Mouse (Mus musculus): ENCODE results near the gene Rab19. TPM values are rescaled to one million over a fixed set of nuclear protein-coding genes. Genes with fewer than 3 reads are reported as not detected.

The Rab19 gene
- polyA plus RNA-seq, 1 experiment from 2014 or later, result 1.7 TPM

GRCm38 (mm10) chr6:39420867-39421266, 39.9 kb downstream of the Rab19 start:
- no peak overlapping the region for H3K27ac ChIP-seq (ENCODE audit: low read depth, low read length)
- ATAC-seq (ENCODE audit: low FRiP score, low TSS enrichment), result no peak
- no peak overlapping the region for H3K4me2 ChIP-seq (replicated peaks; ENCODE audit: low read depth, low read length)
- H3K9me3 ChIP-seq (ENCODE audit: control insufficient read depth, low read length), result no peaks in the 10 kb centered on the region
- H3K27me3 ChIP-seq (ENCODE audit: control insufficient read depth, insufficient read depth, low read length), result peaks cover 3% of the 10 kb centered on the region; the same call in 1 of the 2 replicates
- H3K9ac ChIP-seq (ENCODE audit: low read depth, low read length), result no peak overlapping the region
- H3K36me3 ChIP-seq (ENCODE audit: control insufficient read depth, insufficient read depth, low read length), result no peaks in the 10 kb centered on the region
- 44% methylated on average over 4 of the region's 4 CpGs for WGBS
- H3K4me1 ChIP-seq (ENCODE audit: control insufficient read depth, insufficient read depth, low read length), result 0 out of 2 replicates have a peak, but pooled peaks cover 4% of the 10 kb centered on the region
- H3K4me3 ChIP-seq (ENCODE audit: low read length), result peak overlapping the region; percentile 97; the same call in 1 of the 2 replicates

- 56% methylated on average over 6 of the region's 6 CpGs for WGBS
Observed at GRCm38 (mm10) chr6:39423130-39423551, 42.2 kb downstream of the Rab19 start.

GRCm38 (mm10) chr6:39423686-39424085, 42.7 kb downstream of the Rab19 start:
- Histone ChIP-seq H3K4me1 (ENCODE audit: control insufficient read depth, insufficient read depth, low read length) (0 out of 2 replicates have a peak, but pooled peaks cover 4% of the 10 kb centered on the region), H3K36me3 (ENCODE audit: control insufficient read depth, insufficient read depth, low read length) (no peaks in the 10 kb centered on the region), H3K4me2 (replicated peaks; ENCODE audit: low read depth, low read length) (no peak overlapping the region), H3K4me3 (ENCODE audit: low read length) (no peak overlapping the region), H3K27ac (ENCODE audit: low read depth, low read length) (no peak overlapping the region), H3K9me3 (ENCODE audit: control insufficient read depth, low read length) (no peaks in the 10 kb centered on the region), H3K9ac (ENCODE audit: low read depth, low read length) (no peak overlapping the region), H3K27me3 (ENCODE audit: control insufficient read depth, insufficient read depth, low read length) (no peaks in the 10 kb centered on the region; the same call in 1 of the 2 replicates)
- ATAC-seq (ENCODE audit: low FRiP score, low TSS enrichment), result no peak
- 92% methylated on average over 7 of the region's 7 CpGs for WGBS

More at GRCm38 (mm10) chr6:39423130-39423551, 42.2 kb downstream of the Rab19 start:
- no peaks in the 10 kb centered on the region for H3K36me3 ChIP-seq (ENCODE audit: control insufficient read depth, insufficient read depth, low read length)
- no peaks in the 10 kb centered on the region; the same call in 1 of the 2 replicates for H3K27me3 ChIP-seq (ENCODE audit: control insufficient read depth, insufficient read depth, low read length)
- H3K27ac ChIP-seq (ENCODE audit: low read depth, low read length), result no peak overlapping the region
- H3K9ac ChIP-seq (ENCODE audit: low read depth, low read length), result no peak overlapping the region
- 0 out of 2 replicates have a peak, but pooled peaks cover 4% of the 10 kb centered on the region for H3K4me1 ChIP-seq (ENCODE audit: control insufficient read depth, insufficient read depth, low read length)
- H3K9me3 ChIP-seq (ENCODE audit: control insufficient read depth, low read length), result no peaks in the 10 kb centered on the region
- no peak for ATAC-seq (ENCODE audit: low FRiP score, low TSS enrichment)
- H3K4me2 ChIP-seq (replicated peaks; ENCODE audit: low read depth, low read length), result no peak overlapping the region
- H3K4me3 ChIP-seq (ENCODE audit: low read length), result no peak overlapping the region

- no peak overlapping the region for H3K4me3 ChIP-seq (ENCODE audit: low read length)
- no peaks in the 10 kb centered on the region for H3K9me3 ChIP-seq (ENCODE audit: control insufficient read depth, low read length)
- no peaks in the 10 kb centered on the region for H3K36me3 ChIP-seq (ENCODE audit: control insufficient read depth, insufficient read depth, low read length)
- H3K27me3 ChIP-seq (ENCODE audit: control insufficient read depth, insufficient read depth, low read length), result no peaks in the 10 kb centered on the region
- no peak overlapping the region for H3K27ac ChIP-seq (ENCODE audit: low read depth, low read length)
- WGBS, result 85% methylated on average over 2 of the region's 2 CpGs
- H3K4me2 ChIP-seq (replicated peaks; ENCODE audit: low read depth, low read length), result no peak overlapping the region
- ATAC-seq (ENCODE audit: low FRiP score, low TSS enrichment), result no peak
- H3K4me1 ChIP-seq (ENCODE audit: control insufficient read depth, insufficient read depth, low read length), result no peaks in the 10 kb centered on the region
- H3K9ac ChIP-seq (ENCODE audit: low read depth, low read length), result no peak overlapping the region
Observed at GRCm38 (mm10) chr6:39425181-39425580, 44.2 kb downstream of the Rab19 start.

- no peak overlapping the region for H3K4me2 ChIP-seq (replicated peaks; ENCODE audit: low read depth, low read length)
- no peak overlapping the region for H3K27ac ChIP-seq (ENCODE audit: low read depth, low read length)
- H3K36me3 ChIP-seq (ENCODE audit: control insufficient read depth, insufficient read depth, low read length), result no peaks in the 10 kb centered on the region
- H3K4me3 ChIP-seq (ENCODE audit: low read length), result no peak overlapping the region
- no peaks in the 10 kb centered on the region for H3K27me3 ChIP-seq (ENCODE audit: control insufficient read depth, insufficient read depth, low read length)
- no peak overlapping the region for H3K9ac ChIP-seq (ENCODE audit: low read depth, low read length)
- no peaks in the 10 kb centered on the region for H3K9me3 ChIP-seq (ENCODE audit: control insufficient read depth, low read length)
- H3K4me1 ChIP-seq (ENCODE audit: control insufficient read depth, insufficient read depth, low read length), result no peaks in the 10 kb centered on the region
- WGBS, result 91% methylated on average over 4 of the region's 4 CpGs
- ATAC-seq (ENCODE audit: low FRiP score, low TSS enrichment), result no peak
Observed at GRCm38 (mm10) chr6:39426725-39427124, 45.8 kb downstream of the Rab19 start.

GRCm38 (mm10) chr6:39427276-39428003, 46.5 kb downstream of the Rab19 start:
- H3K9me3 ChIP-seq (ENCODE audit: control insufficient read depth, low read length), result no peaks in the 10 kb centered on the region
- no peak overlapping the region for H3K27ac ChIP-seq (ENCODE audit: low read depth, low read length)
- H3K4me3 ChIP-seq (ENCODE audit: low read length), result no peak overlapping the region
- no peaks in the 10 kb centered on the region for H3K27me3 ChIP-seq (ENCODE audit: control insufficient read depth, insufficient read depth, low read length)
- H3K9ac ChIP-seq (ENCODE audit: low read depth, low read length), result no peak overlapping the region
- no peak overlapping the region for H3K4me2 ChIP-seq (replicated peaks; ENCODE audit: low read depth, low read length)
- 84% methylated on average over 4 of the region's 4 CpGs for WGBS
- H3K36me3 ChIP-seq (ENCODE audit: control insufficient read depth, insufficient read depth, low read length), result no peaks in the 10 kb centered on the region
- no peak for ATAC-seq (ENCODE audit: low FRiP score, low TSS enrichment)
- H3K4me1 ChIP-seq (ENCODE audit: control insufficient read depth, insufficient read depth, low read length), result no peaks in the 10 kb centered on the region

- no peaks in the 10 kb centered on the region for H3K36me3 ChIP-seq (ENCODE audit: control insufficient read depth, insufficient read depth, low read length)
- no peak overlapping the region for H3K4me3 ChIP-seq (ENCODE audit: low read length)
- H3K27ac ChIP-seq (ENCODE audit: low read depth, low read length), result no peak overlapping the region
- no peak overlapping the region for H3K4me2 ChIP-seq (replicated peaks; ENCODE audit: low read depth, low read length)
- no peaks in the 10 kb centered on the region for H3K4me1 ChIP-seq (ENCODE audit: control insufficient read depth, insufficient read depth, low read length)
- H3K27me3 ChIP-seq (ENCODE audit: control insufficient read depth, insufficient read depth, low read length), result no peaks in the 10 kb centered on the region
- ATAC-seq (ENCODE audit: low FRiP score, low TSS enrichment), result no peak
- H3K9ac ChIP-seq (ENCODE audit: low read depth, low read length), result no peak overlapping the region
- WGBS, result 88% methylated on average over 6 of the region's 6 CpGs
- no peaks in the 10 kb centered on the region for H3K9me3 ChIP-seq (ENCODE audit: control insufficient read depth, low read length)
Observed at GRCm38 (mm10) chr6:39429007-39429788, 48.2 kb downstream of the Rab19 start.

GRCm38 (mm10) chr6:39430722-39431121, 49.7 kb downstream of the Rab19 start:
- Histone ChIP-seq H3K4me3 (ENCODE audit: low read length) (no peak overlapping the region), H3K9ac (ENCODE audit: low read depth, low read length) (no peak overlapping the region), H3K4me1 (ENCODE audit: control insufficient read depth, insufficient read depth, low read length) (no peaks in the 10 kb centered on the region), H3K36me3 (ENCODE audit: control insufficient read depth, insufficient read depth, low read length) (no peaks in the 10 kb centered on the region), H3K4me2 (replicated peaks; ENCODE audit: low read depth, low read length) (no peak overlapping the region), H3K27me3 (ENCODE audit: control insufficient read depth, insufficient read depth, low read length) (no peaks in the 10 kb centered on the region), H3K27ac (ENCODE audit: low read depth, low read length) (no peak overlapping the region), H3K9me3 (ENCODE audit: control insufficient read depth, low read length) (no peaks in the 10 kb centered on the region)
- ATAC-seq (ENCODE audit: low FRiP score, low TSS enrichment), result no peak
- WGBS, result 74% methylated on average over 11 of the region's 11 CpGs

- Histone ChIP-seq H3K4me1 (ENCODE audit: control insufficient read depth, insufficient read depth, low read length) (no peaks in the 10 kb centered on the region), H3K27ac (ENCODE audit: low read depth, low read length) (no peak overlapping the region), H3K9me3 (ENCODE audit: control insufficient read depth, low read length) (no peaks in the 10 kb centered on the region), H3K9ac (ENCODE audit: low read depth, low read length) (no peak overlapping the region), H3K4me2 (replicated peaks; ENCODE audit: low read depth, low read length) (no peak overlapping the region), H3K4me3 (ENCODE audit: low read length) (no peak overlapping the region), H3K36me3 (ENCODE audit: control insufficient read depth, insufficient read depth, low read length) (no peaks in the 10 kb centered on the region), H3K27me3 (ENCODE audit: control insufficient read depth, insufficient read depth, low read length) (no peaks in the 10 kb centered on the region)
- 82% methylated on average over 4 of the region's 4 CpGs for WGBS
- ATAC-seq (ENCODE audit: low FRiP score, low TSS enrichment), result no peak
Observed at GRCm38 (mm10) chr6:39433174-39433573, 52.2 kb downstream of the Rab19 start.

Data from kidney, embryonic 14.5 days (tissue).